Mouse (Mus musculus): Measurements from ENCODE around the gene Cfap58.

The Cfap58 gene

DNA sequence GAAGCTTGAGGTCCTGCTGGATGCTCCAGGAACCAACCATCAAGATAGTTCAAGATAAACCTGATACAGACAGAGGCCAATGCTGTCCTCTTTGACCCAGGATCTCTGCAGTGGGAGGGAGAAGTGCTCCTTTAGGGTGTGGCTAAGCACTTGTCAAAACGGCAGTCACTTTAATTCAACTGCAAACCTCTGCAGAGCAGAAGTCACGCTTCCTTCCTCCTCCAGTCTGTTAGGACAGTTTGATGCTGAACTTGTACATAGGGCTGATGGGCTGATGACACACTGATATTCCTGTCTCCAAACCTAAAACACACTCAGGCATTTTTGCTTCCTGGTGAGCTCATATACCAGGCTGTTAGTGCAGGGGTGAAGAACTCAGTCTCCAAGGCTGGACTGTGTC, 125.8 kb downstream of the Cfap58 start:
- CTCF ChIA-PET, result no interaction called here

DNA sequence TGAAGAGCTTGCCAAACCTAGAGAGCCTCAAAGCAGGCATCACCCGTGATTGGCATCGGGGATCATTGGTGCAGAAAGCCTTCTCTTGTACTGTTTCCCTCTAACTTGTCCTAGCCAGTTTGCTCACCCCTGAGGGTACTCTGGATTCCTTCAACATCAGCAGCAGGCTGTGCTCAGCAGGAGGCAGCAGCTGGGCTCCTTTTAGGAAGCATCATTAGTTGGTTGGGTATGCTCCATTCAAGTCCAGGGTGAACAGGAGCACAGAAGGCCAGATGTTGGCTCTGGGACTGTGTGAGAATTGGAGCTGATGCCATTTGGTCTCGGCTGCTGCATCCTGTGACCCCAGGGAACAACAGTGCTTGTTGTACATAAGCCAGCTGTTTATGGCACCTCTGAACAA, 142.2 kb downstream of the Cfap58 start:
- CTCF ChIA-PET, result no interaction called here

DNA sequence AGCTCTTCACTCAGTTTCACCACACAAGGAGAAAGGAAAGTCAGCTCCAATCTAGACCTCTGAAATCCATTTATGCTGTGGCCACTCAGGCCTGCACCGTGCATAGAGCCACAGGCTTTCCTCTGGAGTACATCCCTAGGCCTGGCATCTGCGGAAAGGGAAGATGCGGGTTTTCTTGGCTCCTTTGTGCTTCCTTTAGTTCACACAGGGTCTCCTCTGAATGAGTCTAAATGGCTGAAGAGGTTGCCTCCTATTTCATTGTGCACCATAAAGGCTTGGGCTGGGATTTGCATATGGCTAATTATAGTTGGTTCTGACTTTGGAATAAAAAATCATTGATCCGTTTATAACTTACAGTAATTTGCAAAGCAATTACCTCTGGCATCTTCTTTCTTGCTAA, 144.0 kb downstream of the Cfap58 start:
- CTCF ChIA-PET, result no interaction called here
